Mouse (Mus musculus) brain, embryonic 18.5 days (tissue): ENCODE data around the gene Rora.
A peak's percentile ranks its signal among the peaks of the same experiment; 100 is the strongest.

Experiments used
- DNase-seq: peaks from one replicate; pipeline ENCODE4 v3.0.0-alpha.2; 2012; ENCODE audit warnings: low read depth, low spot score

Gene Rora

DNA sequence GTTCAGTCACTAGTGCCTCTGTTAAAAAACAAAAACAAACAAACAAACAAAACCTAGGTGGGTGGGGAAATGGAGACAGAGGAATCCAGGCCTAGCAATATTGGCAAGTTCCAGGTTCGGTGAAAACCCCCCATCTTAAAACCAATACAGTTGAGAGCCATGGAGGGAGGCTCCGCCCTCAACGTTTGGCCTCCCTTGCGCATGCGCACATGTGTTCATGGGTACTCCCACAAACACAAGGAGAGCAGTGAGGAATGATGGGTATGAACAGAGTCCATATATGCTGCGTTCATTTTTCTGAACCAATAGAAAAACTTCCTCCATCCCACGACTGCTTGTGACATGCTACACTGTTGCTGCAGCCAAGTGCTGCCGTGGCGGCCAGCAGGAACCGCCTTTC, 690.3 kb downstream of the Rora start:
- no peak for DNase-seq

- DNase-seq = no peak
Measured at GRCm38 (mm10) chr9:69345550-69345949, 692.0 kb downstream of the Rora start.

DNA sequence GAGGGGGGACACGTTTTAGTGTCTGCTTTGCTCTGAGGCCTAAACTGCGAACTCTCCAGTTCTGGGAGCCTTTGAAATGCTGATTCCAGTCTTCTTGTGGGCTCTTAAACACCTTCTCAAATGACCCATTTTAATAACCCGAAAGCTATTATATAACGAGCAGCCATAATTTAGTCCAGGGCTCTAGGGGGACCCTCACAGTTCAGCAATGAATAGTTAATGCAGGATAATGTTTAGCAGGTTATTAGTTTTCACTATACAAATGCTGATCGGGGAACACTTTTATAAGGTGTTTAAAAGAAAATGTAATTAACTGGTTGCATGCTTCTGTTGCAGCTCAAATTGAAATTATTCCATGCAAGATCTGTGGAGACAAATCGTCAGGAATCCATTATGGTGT, 694.2 kb downstream of the Rora start:
- no peak for DNase-seq

DNA sequence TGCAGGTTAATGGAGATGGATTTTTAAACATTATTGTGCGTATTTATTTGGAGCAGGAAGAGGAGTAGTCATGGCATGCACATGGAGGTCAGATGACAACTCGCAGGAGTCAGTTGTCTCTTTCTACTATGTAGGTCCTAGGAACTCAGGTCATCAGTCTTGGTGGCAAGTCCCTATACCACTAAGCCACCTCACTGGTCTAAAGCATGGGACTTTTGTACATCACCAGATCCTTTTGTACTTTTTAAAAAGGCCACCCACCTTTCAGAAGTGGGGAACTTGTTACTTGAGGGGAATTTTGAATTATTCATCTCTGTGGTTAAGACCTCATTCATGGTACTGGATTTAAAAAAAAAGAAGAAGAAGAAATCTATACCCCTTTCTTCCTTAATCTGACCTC, 696.0 kb downstream of the Rora start:
- no peak for DNase-seq

DNA sequence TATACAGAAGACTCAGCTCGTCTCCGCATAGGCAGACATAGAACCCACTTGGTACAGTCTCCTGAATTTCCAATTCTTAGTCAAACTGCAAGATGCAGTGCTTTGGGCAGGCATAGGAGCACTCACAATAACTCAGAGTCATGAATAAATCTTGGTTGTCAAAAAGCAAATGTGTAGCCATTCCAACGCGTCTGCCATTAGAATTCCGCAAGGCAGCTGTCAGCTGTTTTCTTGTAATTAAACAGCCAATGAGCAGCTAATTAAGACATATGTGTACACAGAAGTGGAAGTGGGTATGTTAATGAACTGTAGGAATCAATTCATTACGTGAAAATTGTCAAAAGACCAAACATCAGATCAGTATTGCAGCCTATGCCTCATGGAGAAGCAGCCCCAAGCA, 700.6 kb downstream of the Rora start:
- peak; percentile 30 for DNase-seq

DNA sequence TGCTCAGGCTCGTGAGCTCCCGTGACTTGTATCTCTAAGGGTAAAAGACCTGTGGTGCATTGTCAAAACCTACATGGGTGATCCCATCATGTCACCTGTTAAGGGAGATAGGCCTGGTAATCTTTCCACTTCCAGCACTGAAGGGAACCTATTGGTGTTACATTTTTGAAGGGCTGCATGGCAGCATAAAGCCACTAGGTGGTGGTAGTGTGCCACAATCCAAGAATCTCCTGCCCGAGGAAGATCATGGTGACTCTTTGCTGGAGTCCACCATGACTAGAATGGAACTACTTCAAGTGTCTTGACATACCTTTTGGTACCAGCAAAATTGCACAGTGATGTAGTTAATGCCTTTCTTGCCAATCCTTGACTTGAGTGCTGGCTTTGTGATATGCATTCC, 704.2 kb downstream of the Rora start:
- no peak for DNase-seq

DNA sequence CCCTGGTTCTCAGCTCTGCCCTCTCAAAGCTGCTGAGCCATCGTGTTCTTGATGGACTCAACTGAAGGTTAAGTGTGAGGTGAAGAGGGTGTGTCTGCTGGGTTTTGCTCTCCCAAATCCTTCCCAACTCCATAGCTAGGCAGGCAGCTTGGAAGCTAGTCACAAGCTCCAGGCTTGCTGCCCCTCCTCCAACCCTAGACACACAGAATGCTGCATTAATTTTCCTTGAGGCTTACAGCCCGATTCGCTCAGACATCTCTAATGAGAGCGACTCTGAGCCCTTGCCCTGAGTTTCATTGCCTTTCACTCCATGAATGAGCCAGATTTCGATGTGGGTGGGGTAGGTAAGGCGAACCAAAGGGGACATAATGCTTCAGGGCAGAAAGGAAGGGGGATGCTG, 705.2 kb downstream of the Rora start:
- no peak for DNase-seq

DNA sequence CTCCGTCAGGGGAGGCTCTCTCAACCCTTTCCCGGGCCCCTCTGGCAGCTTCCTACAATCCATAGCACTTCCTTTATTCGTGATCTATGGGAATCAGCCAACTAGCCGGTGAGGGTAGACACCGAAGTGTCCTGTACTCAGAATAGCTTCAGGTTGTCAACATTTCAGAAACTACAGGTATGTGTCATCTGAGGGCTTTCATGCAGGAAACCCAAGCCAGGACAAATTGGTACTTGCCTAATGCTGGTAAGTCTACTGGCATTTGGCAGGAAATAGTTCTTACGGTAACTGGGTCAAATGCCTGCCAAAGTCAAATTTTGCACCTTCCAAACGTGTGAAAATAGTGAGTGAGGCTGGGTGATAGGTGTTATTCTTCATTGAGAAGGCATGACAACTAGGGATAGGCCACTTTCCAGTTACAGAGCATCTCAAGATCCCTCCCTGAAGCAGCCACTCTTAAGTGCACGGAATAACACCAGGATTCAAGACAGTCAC, 708.4 kb downstream of the Rora start:
- no peak for DNase-seq

GRCm38 (mm10) chr9:69362766-69363165, 709.2 kb downstream of the Rora start:
- DNase-seq = no peak

GRCm38 (mm10) chr9:69364117-69364516, 710.5 kb downstream of the Rora start:
- no peak for DNase-seq

DNA sequence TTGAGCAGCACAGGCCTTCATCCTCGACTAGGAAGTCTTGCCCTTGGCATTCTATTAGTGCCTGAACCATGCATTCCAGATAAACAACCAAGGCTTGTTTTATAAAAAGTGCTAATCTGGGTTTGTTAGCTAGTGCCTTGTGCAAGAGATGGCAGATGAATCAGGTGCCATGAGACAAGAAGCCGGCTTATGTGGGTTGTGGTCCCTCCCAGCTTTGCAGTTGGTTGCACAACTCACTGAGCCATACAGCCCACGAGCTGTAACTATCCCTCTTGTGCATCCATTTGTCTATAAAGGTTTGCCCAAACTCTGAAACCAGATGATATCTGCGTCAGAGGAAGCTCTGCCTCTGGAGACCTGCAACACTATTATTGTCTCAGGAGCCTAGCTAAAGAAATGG, 713.5 kb downstream of the Rora start:
- no peak for DNase-seq

- no peak for DNase-seq
Measured at GRCm38 (mm10) chr9:69368071-69368470, 714.5 kb downstream of the Rora start.

DNA sequence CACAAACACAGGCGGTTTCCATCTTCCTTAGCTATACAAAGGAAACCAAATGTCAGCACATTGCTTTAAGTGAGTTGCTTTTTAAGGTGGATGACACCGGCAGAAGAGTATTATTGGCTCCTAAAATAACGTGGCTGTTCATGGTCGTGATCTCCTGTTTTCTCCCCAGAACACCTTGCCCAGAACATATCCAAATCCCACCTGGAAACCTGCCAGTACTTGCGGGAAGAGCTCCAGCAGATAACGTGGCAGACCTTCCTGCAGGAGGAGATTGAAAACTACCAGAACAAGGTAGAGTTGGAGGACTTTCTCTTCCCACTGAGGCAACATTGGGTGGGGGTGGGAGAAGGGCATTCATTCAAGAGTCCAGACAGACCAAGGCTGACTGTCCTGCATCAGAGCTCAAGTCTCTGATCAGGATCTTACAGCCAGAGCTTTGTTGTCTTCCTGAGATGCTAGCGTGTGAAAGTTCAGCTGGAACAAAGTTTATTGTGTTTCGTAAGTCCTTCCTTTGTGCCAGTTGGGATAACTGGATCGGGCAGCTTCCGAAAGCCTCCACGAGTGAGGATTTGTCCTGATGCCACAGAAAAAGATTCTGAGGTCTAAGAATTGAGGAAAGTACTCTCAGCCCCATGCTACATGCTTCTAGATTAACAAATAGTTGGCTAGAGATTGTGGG, 717.6 kb downstream of the Rora start:
- no peak for DNase-seq

- no peak for DNase-seq
Measured at GRCm38 (mm10) chr9:69372871-69373270, 719.3 kb downstream of the Rora start.

DNA sequence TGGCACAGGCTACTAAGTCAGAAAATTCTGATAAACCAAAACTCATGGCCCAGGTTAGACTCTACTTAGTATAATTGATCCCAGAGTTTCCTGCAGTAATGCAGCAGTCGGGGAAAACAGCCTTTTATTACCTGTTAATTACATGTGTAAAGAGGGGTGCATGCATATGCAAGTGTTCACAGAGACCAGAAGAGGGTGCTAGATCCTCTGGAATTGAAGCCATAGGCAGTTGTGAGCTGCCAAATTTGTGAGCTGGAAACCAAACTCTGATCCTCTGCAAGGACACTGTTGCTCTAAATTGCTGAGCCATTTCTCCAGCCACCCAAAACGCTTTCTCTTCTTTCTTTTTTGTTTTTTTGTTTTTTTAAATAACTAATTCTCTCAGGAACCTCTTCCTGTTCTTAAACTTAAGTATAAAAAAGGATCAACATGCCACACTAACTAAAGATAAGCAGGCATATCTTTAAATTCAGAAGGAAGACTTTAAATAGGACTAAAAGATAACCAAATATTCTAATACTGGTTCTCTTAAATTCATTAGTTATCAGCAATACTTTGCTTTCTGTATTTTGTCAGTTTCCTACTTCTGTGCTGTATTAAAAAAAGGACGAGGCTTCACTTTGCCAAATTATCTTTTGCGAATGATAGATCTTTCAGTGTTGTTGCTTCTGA, 723.5 kb downstream of the Rora start:
- no peak for DNase-seq

- DNase-seq = no peak
Measured at GRCm38 (mm10) chr9:69377654-69378045, 724.1 kb downstream of the Rora start.

DNA sequence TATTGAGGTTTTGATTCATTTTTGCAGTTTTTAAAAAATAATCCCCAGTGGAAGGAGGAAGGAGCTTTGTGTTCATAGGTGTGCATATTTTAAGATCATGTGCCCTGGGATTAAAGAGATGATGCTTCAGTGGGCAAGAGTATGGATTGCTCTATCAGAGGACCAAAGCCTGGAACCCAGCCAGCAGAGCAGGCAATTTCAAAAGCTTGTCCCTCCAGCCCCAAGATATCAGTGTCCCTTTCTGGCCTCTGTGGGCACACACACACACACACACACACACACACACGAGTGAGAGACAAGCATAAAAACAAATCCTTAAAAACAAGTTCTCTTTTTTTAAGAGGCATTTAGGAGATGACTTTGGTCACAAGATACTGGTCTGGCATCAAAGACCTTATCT, 727.0 kb downstream of the Rora start:
- no peak for DNase-seq

GRCm38 (mm10) chr9:69381741-69382140, 728.2 kb downstream of the Rora start:
- no peak for DNase-seq

GRCm38 (mm10) chr9:69384475-69384874, 730.9 kb downstream of the Rora start:
- DNase-seq = no peak

DNA sequence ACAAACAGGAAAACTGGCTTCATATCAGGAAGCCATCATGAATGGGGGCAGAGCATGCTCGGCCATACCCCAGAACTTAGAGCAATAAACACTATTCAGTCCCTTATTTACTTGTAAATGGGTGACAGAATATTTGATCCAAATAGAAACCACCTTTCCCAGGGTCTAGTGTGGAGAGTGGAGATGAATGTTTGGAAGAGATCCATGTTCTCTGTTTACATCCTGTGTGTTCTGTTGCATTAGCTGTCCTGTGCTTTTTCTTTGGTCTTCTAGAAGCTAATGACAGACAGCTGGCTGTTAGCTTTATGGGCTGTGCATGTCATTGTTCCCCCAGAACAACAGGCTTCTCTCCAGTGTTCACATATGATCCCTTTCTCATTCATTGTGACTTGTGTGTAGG, 731.3 kb downstream of the Rora start:
- no peak for DNase-seq

GRCm38 (mm10) chr9:69387296-69387695, 733.7 kb downstream of the Rora start:
- no peak for DNase-seq

DNA sequence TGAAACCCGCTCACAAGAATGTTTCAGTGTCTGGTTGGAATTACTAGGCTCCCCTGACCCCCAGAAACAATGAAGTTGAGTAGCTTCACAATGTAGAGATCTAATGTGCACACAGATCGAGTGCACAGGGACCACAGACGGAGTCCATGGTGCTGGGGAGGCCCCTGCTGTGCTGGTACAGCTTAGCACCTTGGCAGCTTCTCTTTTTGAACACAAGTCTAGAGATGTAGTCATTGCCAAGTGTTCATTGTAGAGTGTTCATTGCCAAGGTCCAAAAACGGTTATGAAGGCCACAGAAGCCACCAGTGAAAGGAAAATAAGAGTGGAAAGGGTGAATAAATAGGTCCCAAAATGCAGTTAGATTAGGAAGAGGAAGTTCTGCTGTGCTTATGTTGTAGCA, 737.0 kb downstream of the Rora start:
- no peak for DNase-seq

DNA sequence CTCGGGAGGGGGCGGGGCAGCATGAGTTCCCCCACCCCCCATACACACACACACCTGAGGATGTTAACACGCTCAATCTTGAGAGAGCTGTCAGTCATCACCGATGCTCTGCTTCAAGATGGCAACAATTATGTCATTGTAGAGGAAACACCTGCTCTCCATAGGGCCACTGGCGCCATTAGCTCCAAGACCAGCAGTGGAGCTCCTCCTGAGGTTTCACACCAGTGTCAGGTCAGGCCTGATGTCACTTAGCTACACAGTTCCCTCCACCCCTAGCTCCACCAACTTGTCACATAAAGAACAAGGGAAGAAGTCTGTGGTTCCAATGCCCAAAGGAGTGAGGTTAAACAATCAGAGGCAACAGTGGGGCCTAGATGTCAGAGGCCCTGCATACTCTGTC, 740.6 kb downstream of the Rora start:
- no peak for DNase-seq

DNA sequence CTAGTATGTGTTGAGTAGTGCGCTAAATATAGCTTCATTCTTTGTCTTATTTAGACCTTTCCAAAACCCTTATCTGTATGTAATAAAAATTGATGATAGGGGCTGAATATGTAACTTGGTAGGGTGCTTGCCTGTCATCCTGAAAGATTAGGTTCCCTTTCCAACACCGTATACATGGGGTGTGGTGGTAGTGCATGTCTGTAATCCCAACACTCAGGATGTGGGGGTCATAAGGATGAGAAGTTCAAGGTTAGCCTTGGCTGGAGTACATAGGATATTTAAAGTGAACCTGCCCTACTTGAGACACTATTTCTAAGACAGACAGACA, 743.8 kb downstream of the Rora start:
- DNase-seq = no peak
